Mouse (Mus musculus) spleen, postnatal 36 days (tissue): ENCODE measurements at regions not wholly inside any gene's neighbourhood (a gene's known extent, or its start where the extent isn't known, plus 50 kb on each side); places are given as distances from the start of the nearest gene placed in this dataset.

Experiments used
- DNase-seq, 2 experiments: peaks; one replicate each; pipeline ENCODE4 v3.0.0; 2022; ENCODE audit warnings: low spot score in 2 of 2, mixed read lengths in 1 of 2

GRCm38 (mm10) chr1:34642304-34642893 lies 62.9 kb downstream of the Amer3 start:
- DNase-seq = peak in 1 of 2 experiments; percentile 4

DNA sequence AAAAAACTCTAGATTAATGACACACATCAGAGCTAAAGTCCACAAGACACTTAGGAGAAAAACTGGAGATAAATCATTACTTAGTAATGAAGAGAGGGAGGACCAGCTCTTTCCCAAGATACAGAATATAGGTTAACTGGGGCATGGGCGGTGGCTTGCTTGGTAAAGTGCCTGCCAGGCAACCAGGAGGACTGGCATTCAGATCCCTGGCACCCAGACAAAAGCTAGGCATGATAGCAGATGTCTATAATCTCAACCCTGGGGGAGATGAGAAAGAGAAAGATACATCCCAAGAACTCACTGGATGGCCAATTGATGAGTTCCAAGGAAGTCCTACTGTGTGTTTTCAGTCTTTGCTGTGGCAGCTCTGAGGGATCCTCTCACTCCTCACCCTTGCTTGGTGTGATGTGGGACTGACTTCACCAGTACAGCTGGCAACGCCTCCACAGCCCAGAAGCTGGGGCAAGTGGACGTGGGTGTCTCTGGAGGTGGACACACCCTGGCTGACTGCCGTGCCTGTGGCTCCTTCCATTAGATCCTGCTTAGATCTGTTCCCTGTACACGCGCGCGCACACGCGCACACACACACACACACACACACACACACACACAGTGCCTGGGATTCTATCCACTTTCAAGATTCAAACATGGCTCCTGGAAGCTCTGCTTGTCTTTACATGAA lies 74.6 kb downstream of the Amer3 start:
- no peak for DNase-seq

- no peak for DNase-seq
These were observed 78.0 kb downstream of the Amer3 start for GRCm38 (mm10) chr1:34657481-34657880.

DNA sequence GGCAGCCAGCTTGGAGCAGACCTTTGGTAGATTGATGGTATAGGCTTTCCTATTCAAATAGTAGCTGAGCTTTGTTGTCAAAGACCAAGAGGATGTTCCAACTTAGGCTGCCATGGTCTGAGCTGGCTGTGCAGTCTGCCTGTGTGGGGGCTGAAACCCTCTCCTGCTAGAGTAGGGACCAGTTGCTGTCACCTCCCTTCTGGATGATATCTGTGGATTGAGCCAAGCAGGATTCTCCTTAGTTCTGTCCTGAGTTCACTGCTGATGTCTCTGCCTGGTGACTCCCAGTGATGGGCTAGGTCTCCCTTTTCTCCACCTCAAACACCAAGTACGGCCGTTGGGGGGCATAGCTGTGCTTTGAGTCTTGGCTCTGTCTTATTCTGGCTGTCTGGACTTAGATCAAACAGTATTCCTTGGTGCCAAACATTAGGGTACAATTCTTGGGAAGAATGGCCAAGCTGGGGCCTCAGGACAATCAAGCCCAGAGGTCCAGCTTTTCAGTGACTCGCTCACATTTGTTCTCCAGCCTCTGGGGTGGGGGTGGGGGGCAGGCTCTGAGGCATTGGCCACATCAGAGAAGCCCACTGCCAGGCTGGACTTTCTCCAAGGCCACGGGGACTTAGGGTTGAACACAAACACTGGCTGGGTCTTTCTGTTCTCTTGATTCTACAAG lies 84.6 kb downstream of the Amer3 start:
- no peak for DNase-seq

GRCm38 (mm10) chr1:34664816-34665511 lies 85.5 kb downstream of the Amer3 start:
- no peak for DNase-seq

DNA sequence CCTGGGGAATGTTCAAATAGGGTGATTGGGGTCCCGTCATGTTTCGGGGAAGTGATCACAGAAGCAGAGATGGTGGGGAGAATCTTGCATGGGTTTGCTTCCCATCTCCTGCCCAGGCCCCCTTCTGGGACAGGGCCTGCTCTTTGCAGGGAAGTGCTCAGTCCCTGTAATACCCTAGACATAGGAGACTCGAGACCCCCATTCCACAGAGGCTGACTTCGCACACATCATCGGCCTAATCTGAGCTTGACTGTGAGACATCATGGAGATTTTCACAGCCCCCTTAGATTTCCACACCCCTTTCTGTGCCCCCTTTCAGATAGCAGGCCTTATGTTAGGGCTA lies 86.0 kb downstream of the Amer3 start:
- DNase-seq = no peak

- DNase-seq = no peak
These were observed 86.8 kb downstream of the Amer3 start for GRCm38 (mm10) chr1:34666226-34666662.

GRCm38 (mm10) chr1:34677105-34677741 lies 97.8 kb downstream of the Amer3 start:
- DNase-seq = no peak

GRCm38 (mm10) chr1:34677832-34678733 lies 98.6 kb downstream of the Amer3 start:
- no peak for DNase-seq

GRCm38 (mm10) chr1:34678734-34679068 lies 99.2 kb downstream of the Amer3 start:
- DNase-seq = no peak

DNA sequence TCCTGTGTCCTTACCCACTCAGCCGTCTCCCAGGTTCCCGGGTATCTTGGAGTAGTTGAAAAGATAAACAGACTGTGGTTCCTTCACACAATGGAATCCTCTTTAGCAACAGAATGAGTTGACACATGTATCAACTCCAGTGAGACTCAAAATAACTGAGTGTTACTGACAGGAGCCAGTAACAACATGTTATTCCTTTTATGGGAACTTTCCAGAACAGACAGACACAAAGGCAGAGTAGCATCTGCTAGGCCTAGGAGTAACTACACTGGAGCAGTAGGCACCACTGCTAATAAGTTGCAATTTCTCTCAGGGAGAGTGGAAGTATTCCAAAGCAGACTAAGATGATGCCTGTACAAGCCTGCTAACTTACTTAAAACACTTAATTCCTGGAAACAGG lies 107.1 kb downstream of the Amer3 start:
- DNase-seq = no peak

DNA sequence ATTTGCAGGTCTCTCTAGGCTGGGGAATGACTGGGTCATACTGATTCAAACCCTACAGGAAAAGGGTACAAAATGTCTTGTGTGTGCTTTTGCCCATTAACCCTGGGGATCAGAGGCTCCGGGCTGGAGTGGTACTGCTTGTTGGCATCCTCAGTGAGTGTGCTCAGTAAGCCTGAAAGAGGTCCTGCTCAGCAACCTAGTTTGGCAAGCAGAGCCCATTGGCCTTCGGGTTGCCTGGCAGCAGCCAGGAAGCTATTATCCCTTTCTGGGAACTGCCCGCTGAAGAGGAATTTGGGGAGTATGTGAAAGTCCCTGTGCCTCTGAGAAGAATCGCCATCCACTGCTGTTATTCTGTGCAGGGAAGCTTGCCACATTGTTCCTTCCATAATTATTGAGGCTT lies 117.1 kb downstream of the Amer3 start:
- no peak for DNase-seq

DNA sequence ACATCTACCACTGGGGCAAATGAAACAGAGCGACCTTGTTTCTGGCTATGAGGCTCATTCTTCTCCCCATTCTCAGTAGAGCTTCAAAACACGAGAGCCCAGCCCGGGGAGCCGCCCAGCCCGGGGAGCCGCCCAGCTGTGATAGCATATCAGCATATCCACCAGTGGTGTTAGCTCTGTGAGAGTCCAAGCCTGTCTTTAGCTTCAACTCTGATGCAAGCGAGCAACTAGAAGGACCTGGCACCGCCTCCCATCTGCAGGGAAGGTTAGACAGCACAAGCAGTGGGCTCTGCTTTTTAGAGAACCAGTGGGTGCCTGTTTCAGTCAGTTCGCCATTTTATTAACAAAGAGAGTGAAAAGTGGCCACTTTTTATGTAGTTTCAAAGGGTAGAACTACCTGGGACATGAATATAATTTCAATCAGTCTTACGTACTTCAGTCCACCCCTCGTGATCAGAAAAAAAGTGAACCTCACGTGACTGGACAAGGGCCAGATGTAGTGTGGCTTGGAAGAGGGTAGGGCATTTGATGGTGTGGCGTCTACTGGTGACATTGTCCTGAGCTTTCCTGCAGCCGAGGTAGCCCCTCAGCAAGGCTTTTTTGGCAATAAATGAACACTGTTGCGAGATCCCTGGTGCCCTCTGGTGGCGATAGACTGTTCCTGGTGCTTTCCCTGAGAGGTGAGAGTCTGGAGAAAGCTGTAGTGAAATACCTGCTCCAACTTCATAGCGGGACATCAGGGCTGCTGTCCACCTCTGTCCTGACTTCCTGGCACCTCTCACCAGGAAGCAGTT lies 121.0 kb downstream of the Amer3 start:
- DNase-seq = no peak

DNA sequence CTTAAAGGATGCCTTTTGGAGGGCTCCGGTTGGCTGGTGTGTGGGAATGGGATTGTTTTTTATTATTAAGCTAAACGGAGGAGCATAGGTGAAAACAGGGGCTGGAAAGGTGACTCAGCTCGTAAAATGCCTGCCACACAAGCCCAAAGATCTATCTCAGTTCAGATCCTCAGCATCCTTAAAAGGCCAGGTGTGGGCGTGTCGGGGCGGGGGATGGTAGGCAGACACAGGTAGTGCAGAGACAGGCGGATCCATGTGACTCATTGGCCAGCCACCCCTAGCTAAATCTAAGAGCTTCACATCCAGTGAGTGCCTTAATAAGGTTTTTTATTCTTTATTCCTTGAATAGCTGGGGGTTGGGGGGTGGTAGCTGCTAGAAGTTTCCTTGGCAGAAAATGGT lies 122.0 kb downstream of the Amer3 start:
- no peak for DNase-seq

- DNase-seq = no peak
These were observed 129.6 kb downstream of the Amer3 start for GRCm38 (mm10) chr1:34709089-34709488.

DNA sequence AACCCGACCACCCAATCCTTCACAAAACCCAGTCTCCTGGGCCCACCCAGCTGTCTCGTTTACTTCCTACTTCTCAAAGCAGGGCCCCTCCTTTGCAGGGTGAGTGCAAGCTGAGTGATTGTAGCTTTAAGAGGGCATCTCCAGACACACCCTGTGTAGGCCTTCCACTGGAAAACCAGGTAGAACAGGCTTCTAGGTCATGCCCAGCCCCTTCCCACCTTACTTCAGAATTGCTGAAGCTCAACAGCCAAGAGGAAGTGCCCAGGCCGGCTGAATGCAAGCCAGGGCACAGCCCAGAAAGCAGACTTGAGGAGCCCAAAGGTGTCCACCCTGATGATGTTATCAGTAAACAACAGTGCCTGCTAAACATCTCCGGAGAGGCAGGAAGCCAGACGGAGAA lies 120.2 kb downstream of the Fam168b start:
- no peak for DNase-seq

DNA sequence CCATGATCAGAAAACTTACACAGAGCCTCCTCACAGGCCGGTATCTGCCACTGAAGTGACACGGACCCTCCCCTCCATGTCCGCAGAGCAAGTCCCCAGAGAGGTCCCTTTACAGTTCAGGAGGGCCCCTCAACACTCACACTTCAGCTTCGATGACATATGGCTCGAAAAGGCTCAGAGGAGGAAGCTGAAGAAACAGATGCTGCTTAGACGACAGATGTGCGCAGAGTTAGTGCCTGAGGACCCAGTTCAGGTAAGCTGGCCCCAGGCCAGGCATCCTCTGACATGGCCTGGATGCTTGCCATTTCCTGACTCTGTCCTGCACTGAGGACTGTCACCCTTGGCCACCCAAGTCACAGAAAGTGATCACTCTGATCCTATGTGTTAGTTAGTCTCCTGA lies 110.7 kb downstream of the Fam168b start:
- no peak for DNase-seq

- DNase-seq = no peak
These were observed 109.6 kb downstream of the Fam168b start for GRCm38 (mm10) chr1:34733026-34733913.

GRCm38 (mm10) chr1:34738386-34739067 lies 104.3 kb downstream of the Fam168b start:
- peak; percentile 18 to 22 for DNase-seq
